ENCODE assay signal across 20 mouse cellular contexts in genomic region chr11:70235254-70235900, GRCm38 (mm10). TPM values are rescaled to one million over a fixed set of nuclear protein-coding genes. Genes with fewer than 3 reads are reported as not detected.
DNase-seq lines count a peak whose midpoint lies in the region; ATAC-seq and TF ChIP-seq lines count a peak whose summit lies in the region.
"Had no signal": no experiment of that assay in that cellular context is flagged by ENCODE, and none has a peak within 500 bp of the region (broad histone marks: within the 10 kb centered on the region; RNA-seq: fewer than 3 reads in every experiment).

No protein-coding gene starts in this region.

- H3K4me3 ChIP-seq in kidney, embryonic 16.5 days (ENCODE audit: low read length) = no peak overlapping the region
- no peak overlapping the region for H3K4me3 ChIP-seq in liver, embryonic 12.5 days
- no peak overlapping the region for H3K4me3 ChIP-seq in liver, postnatal 0 days (ENCODE audit: low read depth, low read length)
- H3K4me3 ChIP-seq: heart, embryonic 12.5 days; limb, embryonic 15.5 days; midbrain, embryonic 15.5 days; stomach, embryonic 15.5 days had no signal

- H3K9ac ChIP-seq in kidney, embryonic 16.5 days (replicated peaks; ENCODE audit: low read length) = no peak overlapping the region
- H3K9ac ChIP-seq in liver, embryonic 12.5 days = no peak overlapping the region
- H3K9ac ChIP-seq in liver, postnatal 0 days (replicated peaks) = no peak overlapping the region
- H3K9ac ChIP-seq: heart, embryonic 12.5 days; hindbrain, embryonic 14.5 days; limb, embryonic 15.5 days; midbrain, embryonic 15.5 days; stomach, embryonic 15.5 days had no signal

- no peaks in the 10 kb centered on the region for H3K27me3 ChIP-seq in kidney, embryonic 16.5 days (ENCODE audit: insufficient read depth, low read length)
- peaks cover under 1% of the 10 kb centered on the region for H3K27me3 ChIP-seq in liver, embryonic 12.5 days (replicated peaks)
- H3K27me3 ChIP-seq in liver, postnatal 0 days (ENCODE audit: insufficient read depth, low read length) = no peaks in the 10 kb centered on the region
- H3K27me3 ChIP-seq: heart, embryonic 12.5 days; stomach, embryonic 15.5 days had no signal

- DNase-seq in cerebellum, adult 11 months = peak; percentile 25
- no peak for DNase-seq in cerebellum, postnatal 36 days
- DNase-seq in kidney, adult 11 months = peak; percentile 67
- DNase-seq in liver, postnatal 0 days = no peak
- DNase-seq in kidney, postnatal 36 days = peak; percentile 64 to 69
- no peak for DNase-seq in retina, postnatal 1 day
- DNase-seq: adrenal gland, postnatal 14 days; heart, postnatal 14 days; thymus, adult 18-20 months; thymus, postnatal 4 days had no signal

- peaks cover 50% of the 10 kb centered on the region for H3K4me1 ChIP-seq in kidney, embryonic 16.5 days (ENCODE audit: insufficient read depth, low read length)
- peaks cover 69% of the 10 kb centered on the region for H3K4me1 ChIP-seq in liver, embryonic 12.5 days
- peaks cover 17% of the 10 kb centered on the region for H3K4me1 ChIP-seq in liver, postnatal 0 days (ENCODE audit: insufficient read depth)

- no peaks in the 10 kb centered on the region for H3K9me3 ChIP-seq in kidney, embryonic 16.5 days (ENCODE audit: low read length)
- no peaks in the 10 kb centered on the region for H3K9me3 ChIP-seq in liver, embryonic 12.5 days (replicated peaks)
- no peaks in the 10 kb centered on the region for H3K9me3 ChIP-seq in liver, postnatal 0 days (ENCODE audit: low read length)
- H3K9me3 ChIP-seq: G1E; heart, embryonic 12.5 days; limb, embryonic 15.5 days; midbrain, embryonic 15.5 days; stomach, embryonic 15.5 days had no signal

- no peak overlapping the region for H3K4me2 ChIP-seq in kidney, embryonic 16.5 days (replicated peaks; ENCODE audit: low read depth, low read length)
- H3K4me2 ChIP-seq in liver, embryonic 12.5 days = no peak overlapping the region; the same call in 1 of the 2 replicates
- no peak overlapping the region for H3K4me2 ChIP-seq in liver, postnatal 0 days (ENCODE audit: low read depth, low read length)
- H3K4me2 ChIP-seq: limb, embryonic 15.5 days; midbrain, embryonic 15.5 days had no signal

- no peak for TF ChIP-seq CTCF in liver, postnatal 0 days (IDR thresholded peaks at IDR 0.05; ENCODE audit: low read depth)

- H3K36me3 ChIP-seq in kidney, embryonic 16.5 days (ENCODE audit: insufficient read depth, low read length) = peaks cover 11% of the 10 kb centered on the region; the same call in 1 of the 2 replicates
- peaks cover 18% of the 10 kb centered on the region for H3K36me3 ChIP-seq in liver, embryonic 12.5 days
- H3K36me3 ChIP-seq in liver, postnatal 0 days (replicated peaks; ENCODE audit: insufficient read depth, low read length) = peaks cover 11% of the 10 kb centered on the region; the same call in 1 of the 2 replicates

- H3K27ac ChIP-seq in kidney, embryonic 16.5 days (ENCODE audit: low read length) = no peak overlapping the region
- peak overlapping the region; percentile 96 for H3K27ac ChIP-seq in liver, embryonic 12.5 days
- H3K27ac ChIP-seq in liver, postnatal 0 days (ENCODE audit: low read depth) = no peak overlapping the region
- H3K27ac ChIP-seq: hindbrain, embryonic 14.5 days; limb, embryonic 15.5 days; midbrain, embryonic 15.5 days; stomach, embryonic 15.5 days had no signal

- 86% methylated on average over 12 of the region's 12 CpGs for WGBS in kidney, embryonic 16.5 days
- WGBS in liver, embryonic 12.5 days (ENCODE audit: insufficient replicate concordance) = 84% methylated on average over 12 of the region's 12 CpGs
- 81% methylated on average over 12 of the region's 12 CpGs for WGBS in liver, postnatal 0 days (ENCODE audit: insufficient replicate concordance)

- no peak for ATAC-seq in kidney, embryonic 16.5 days (ENCODE audit: low FRiP score, low TSS enrichment)
- no peak for ATAC-seq in liver, embryonic 12.5 days
- no peak for ATAC-seq in liver, postnatal 0 days
- ATAC-seq: activated CD4-positive, CD25-positive, alpha-beta regulatory T cell, adult 4 months; forebrain, embryonic 16.5 days; midbrain, embryonic 15.5 days had no signal

- TF ChIP-seq EP300 in liver, postnatal 0 days (IDR thresholded peaks at IDR 0.05; ENCODE audit: low read depth) = no peak

RNA-seq across cellular contexts. Expression of gene 0610010K14Rik, which starts 2.3 kb away (rescaled TPM):
- 170 and 173 TPM in 2 replicates for polyA plus RNA-seq in kidney, embryonic 16.5 days (2015; fragmentation: Nextera tagmentation; extraction: Ambion mirVana)
- polyA plus RNA-seq in liver, embryonic 12.5 days (2016; fragmentation: Nextera tagmentation; extraction: Ambion mirVana) = 97.4 and 104 TPM in 2 replicates
- 48.9 and 55.2 TPM in 2 replicates for polyA plus RNA-seq in liver, postnatal 0 days (2015; fragmentation: Nextera tagmentation; extraction: Ambion mirVana)

RNA-seq across cellular contexts. Expression of gene Gm21988, which starts 4.3 kb away (rescaled TPM):
- 10.5 and 11.5 TPM in 2 replicates for polyA plus RNA-seq in kidney, embryonic 16.5 days (2015; fragmentation: Nextera tagmentation; extraction: Ambion mirVana)
- 6.2 and 7.8 TPM in 2 replicates for polyA plus RNA-seq in liver, embryonic 12.5 days (2016; fragmentation: Nextera tagmentation; extraction: Ambion mirVana)
- 5.4 and 5.8 TPM in 2 replicates for polyA plus RNA-seq in liver, postnatal 0 days (2015; fragmentation: Nextera tagmentation; extraction: Ambion mirVana)

RNA-seq across cellular contexts. Expression of gene Rnasek, which starts 4.3 kb away (rescaled TPM):
- polyA plus RNA-seq in kidney, embryonic 16.5 days (2015; fragmentation: Nextera tagmentation; extraction: Ambion mirVana) = 235 and 255 TPM in 2 replicates
- 159 and 173 TPM in 2 replicates for polyA plus RNA-seq in liver, embryonic 12.5 days (2016; fragmentation: Nextera tagmentation; extraction: Ambion mirVana)
- polyA plus RNA-seq in liver, postnatal 0 days (2015; fragmentation: Nextera tagmentation; extraction: Ambion mirVana) = 241 TPM in 2 replicates

RNA-seq across cellular contexts. Expression of gene Bcl6b, which starts 5.8 kb away (rescaled TPM):
- 27.4 and 31.3 TPM in 2 replicates for polyA plus RNA-seq in kidney, embryonic 16.5 days (2015; fragmentation: Nextera tagmentation; extraction: Ambion mirVana)
- 2.8 and 3.8 TPM in 2 replicates for polyA plus RNA-seq in liver, embryonic 12.5 days (2016; fragmentation: Nextera tagmentation; extraction: Ambion mirVana)
- 1.4 and 1.8 TPM in 2 replicates for polyA plus RNA-seq in liver, postnatal 0 days (2015; fragmentation: Nextera tagmentation; extraction: Ambion mirVana)
- polyA plus RNA-seq: G1E had no signal

RNA-seq across cellular contexts. Expression of gene Slc16a13, which starts 14.5 kb away (rescaled TPM):
- polyA plus RNA-seq in kidney, embryonic 16.5 days (2015; fragmentation: Nextera tagmentation; extraction: Ambion mirVana) = 18.6 and 19.3 TPM in 2 replicates
- 6.1 and 8.5 TPM in 2 replicates for polyA plus RNA-seq in liver, embryonic 12.5 days (2016; fragmentation: Nextera tagmentation; extraction: Ambion mirVana)
- polyA plus RNA-seq in liver, postnatal 0 days (2015; fragmentation: Nextera tagmentation; extraction: Ambion mirVana) = 1.3 and 1.9 TPM in 2 replicates

Comparison
In these comparisons a context has a peak if more than half of its experiments do, and no peak if none do; other contexts are left out.
1. DNase-seq: peak in cerebellum, adult 11 months (single experiment), kidney, adult 11 months (single experiment) and kidney, postnatal 36 days (2 of 2); none in cerebellum, postnatal 36 days (0 of 2), liver, postnatal 0 days (single experiment) and retina, postnatal 1 day (single experiment).